Mouse (Mus musculus): ENCODE data around the gene Bri3. TPM values are rescaled to one million over a fixed set of nuclear protein-coding genes. Genes with fewer than 3 reads are reported as not detected.
A peak's percentile ranks its signal among the peaks of the same experiment; 100 is the strongest.

Bri3 gene
- total RNA-seq, 2 experiments from 2014 or later: 33.8 to 35.6 TPM

- intact Hi-C loops (cut with DNase I): loop anchor here (2.0 kb wide), 1 partner anchor 347 kb away; no protein-coding TSS in a partner anchor
- DNase-seq: peak in 1 of 2 experiments; percentile 8
These were observed 143.6 kb downstream of the Bri3 start for GRCm38 (mm10) chr5:144387851-144388250.

- intact Hi-C loops (cut with DNase I): no loop called here
- no peak for DNase-seq
These were observed 149.9 kb downstream of the Bri3 start for GRCm38 (mm10) chr5:144394142-144394541.

GRCm38 (mm10) chr5:144397566-144397965 is 153.3 kb downstream of the Bri3 start:
- no peak for DNase-seq
- intact Hi-C loops (cut with DNase I): no loop called here

GRCm38 (mm10) chr5:144400821-144401220 is 156.6 kb downstream of the Bri3 start:
- intact Hi-C loops (cut with DNase I): no loop called here
- no peak for DNase-seq

GRCm38 (mm10) chr5:144406256-144406655 is 162.0 kb downstream of the Bri3 start:
- intact Hi-C loops (cut with DNase I): no loop called here
- no peak for DNase-seq

- DNase-seq: no peak
- intact Hi-C loops (cut with DNase I): no loop called here
These were observed 166.4 kb downstream of the Bri3 start for GRCm38 (mm10) chr5:144410666-144411065.

GRCm38 (mm10) chr5:144411702-144412101 is 167.5 kb downstream of the Bri3 start:
- no peak for DNase-seq
- intact Hi-C loops (cut with DNase I): no loop called here

- DNase-seq: no peak
- intact Hi-C loops (cut with DNase I): no loop called here
These were observed 168.5 kb downstream of the Bri3 start for GRCm38 (mm10) chr5:144412781-144413180.

GRCm38 (mm10) chr5:144418456-144418855 is 174.2 kb downstream of the Bri3 start:
- intact Hi-C loops (cut with DNase I): no loop called here
- DNase-seq: no peak

- no peak for DNase-seq
- intact Hi-C loops (cut with DNase I): no loop called here
These were observed 175.8 kb downstream of the Bri3 start for GRCm38 (mm10) chr5:144420001-144420400.

- DNase-seq: no peak
- intact Hi-C loops (cut with DNase I): no loop called here
These were observed 182.5 kb downstream of the Bri3 start for GRCm38 (mm10) chr5:144426697-144427096.

- DNase-seq: no peak
- intact Hi-C loops (cut with DNase I): no loop called here
These were observed 183.6 kb downstream of the Bri3 start for GRCm38 (mm10) chr5:144427861-144428260.

- intact Hi-C loops (cut with DNase I): no loop called here
These were observed 187.2 kb downstream of the Bri3 start for GRCm38 (mm10) chr5:144431481-144431880.

GRCm38 (mm10) chr5:144439286-144440040 is 195.2 kb downstream of the Bri3 start:
- intact Hi-C loops (cut with DNase I): no loop called here
- DNase-seq: no peak

More at GRCm38 (mm10) chr5:144431481-144431880, 187.2 kb downstream of the Bri3 start:
- DNase-seq: no peak

GRCm38 (mm10) chr5:144441831-144442271 is 197.6 kb downstream of the Bri3 start:
- no peak for DNase-seq
- intact Hi-C loops (cut with DNase I): no loop called here

- no peak for DNase-seq
- intact Hi-C loops (cut with DNase I): no loop called here
These were observed 202.4 kb downstream of the Bri3 start for GRCm38 (mm10) chr5:144446475-144447225.

- intact Hi-C loops (cut with DNase I): no loop called here
- no peak for DNase-seq
These were observed 203.0 kb downstream of the Bri3 start for GRCm38 (mm10) chr5:144447226-144447616.

GRCm38 (mm10) chr5:144447975-144448374 is 203.7 kb downstream of the Bri3 start:
- intact Hi-C loops (cut with DNase I): no loop called here
- DNase-seq: no peak

GRCm38 (mm10) chr5:144452776-144453455 is 208.7 kb downstream of the Bri3 start:
- intact Hi-C loops (cut with DNase I): no loop called here
- no peak for DNase-seq

GRCm38 (mm10) chr5:144457623-144458287 is 213.5 kb downstream of the Bri3 start:
- intact Hi-C loops (cut with DNase I): no loop called here
- no peak for DNase-seq
